Mouse (Mus musculus) frontal cortex, postnatal 36 days (tissue): ENCODE data around the gene Tssk4.

Source experiments
- DNase-seq, 2 experiments: peaks; one replicate each; pipeline ENCODE4 v3.0.0; 2022; ENCODE audit warnings: low spot score in 2 of 2

Gene Tssk4

DNA sequence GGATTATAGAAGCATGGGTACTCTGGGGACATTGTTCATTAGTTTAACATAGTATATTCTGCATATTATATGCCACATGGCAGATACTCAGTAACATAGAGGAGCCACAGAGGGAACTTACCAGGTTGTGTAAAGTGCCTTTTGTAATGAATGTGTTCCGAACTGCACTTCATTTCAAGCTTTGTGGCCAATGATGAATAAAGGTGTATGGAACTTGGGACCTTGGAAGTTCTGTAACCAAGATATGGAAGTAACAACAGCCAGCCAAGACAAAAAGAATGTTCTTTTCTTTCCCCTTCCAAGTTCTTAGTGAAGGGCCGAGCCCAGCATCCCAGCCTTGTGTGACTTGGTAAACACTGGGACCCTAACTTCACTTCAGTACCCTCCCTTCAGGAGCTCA lies at the start of gene Tssk4:
Tssk4 (plus strand) TSS at position 301 of the 400 bp plus-strand sequence.
- DNase-seq = no peak

DNA sequence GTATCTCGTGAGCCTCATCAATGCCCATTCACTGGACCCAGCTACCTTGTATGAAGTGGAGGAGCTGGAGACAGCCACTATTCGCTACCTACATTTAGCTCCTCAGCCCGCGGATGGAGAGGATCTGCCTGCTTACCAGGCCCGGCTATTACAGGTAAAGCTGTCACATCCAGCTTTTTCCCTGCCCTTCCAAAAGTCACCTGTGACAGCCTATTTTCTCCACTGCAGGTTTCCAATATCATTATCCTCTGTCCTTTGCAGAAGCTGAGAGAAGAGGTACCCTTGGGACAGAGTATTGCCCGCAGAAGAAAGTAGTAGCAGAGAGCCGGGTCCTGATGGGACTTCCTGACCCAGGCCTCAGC lies 46.7 kb upstream of the Tssk4 start, which contains the start of gene Irf9:
Irf9 (plus strand) TSS at position 301 of the 362 bp plus-strand sequence.
- no peak for DNase-seq

DNA sequence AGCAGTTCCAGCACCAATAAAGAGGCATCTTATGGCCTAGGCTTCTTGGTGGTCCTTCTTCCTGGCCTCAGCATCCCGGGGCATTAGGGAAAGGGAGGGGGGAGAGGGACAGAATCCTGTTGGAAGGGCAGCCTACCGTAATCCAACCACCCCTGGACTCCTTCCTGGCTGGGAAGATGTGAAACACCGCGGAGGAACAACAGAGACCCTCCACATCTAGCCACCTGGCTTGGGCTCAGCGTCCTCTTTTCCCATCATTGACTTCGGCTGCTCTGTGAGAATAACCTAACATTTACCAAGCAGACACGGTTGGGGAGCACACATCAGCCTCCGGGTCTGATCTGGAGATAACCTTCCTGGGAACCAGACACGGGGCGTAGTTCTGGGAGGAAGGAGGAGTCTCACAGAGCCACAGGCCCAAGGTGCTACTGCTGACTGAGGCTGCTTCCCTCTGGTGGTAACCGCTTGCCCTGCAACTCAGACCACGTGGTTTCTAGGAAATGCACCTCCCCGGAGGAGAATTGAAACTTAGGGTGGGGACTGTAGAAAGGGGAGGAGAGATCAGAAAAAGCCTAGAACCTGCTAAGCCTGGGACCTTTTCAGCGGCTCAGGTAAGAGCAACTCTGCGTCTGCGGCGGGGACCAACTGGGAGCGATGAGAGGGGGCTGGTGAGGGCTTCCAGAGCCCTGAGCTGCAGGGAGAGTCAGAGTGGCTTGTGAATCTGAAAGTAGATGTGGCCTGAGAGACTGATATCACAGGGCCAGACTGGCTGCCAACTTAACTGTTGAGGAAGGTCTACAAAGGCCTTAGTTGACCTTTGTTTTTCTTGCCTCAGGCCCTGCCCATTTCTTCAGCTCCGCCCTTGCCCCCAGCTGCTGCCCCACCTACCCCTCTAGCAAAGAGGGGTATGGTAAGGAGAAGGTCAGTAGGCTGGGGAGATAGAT lies 46.1 kb upstream of the Tssk4 start:
- DNase-seq = peak; percentile 76 to 87

DNA sequence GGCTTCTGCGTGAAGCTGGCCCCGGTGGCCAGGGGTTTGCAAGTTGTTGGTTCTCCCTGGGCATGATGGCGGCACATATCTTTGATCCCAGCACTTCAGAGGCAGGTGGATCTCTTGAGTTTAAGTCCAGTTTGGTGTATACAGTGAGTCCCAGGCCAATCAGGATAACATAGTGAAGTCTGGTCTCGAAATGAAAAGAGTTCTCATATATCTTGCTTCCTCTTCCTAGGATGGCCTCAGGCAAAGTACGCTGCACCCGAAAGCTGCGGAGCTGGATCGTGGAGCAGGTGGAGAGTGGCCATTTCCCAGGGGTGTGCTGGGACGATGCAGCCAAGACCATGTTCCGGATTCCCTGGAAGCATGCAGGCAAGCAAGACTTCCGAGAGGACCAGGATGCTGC lies 45.2 kb upstream of the Tssk4 start:
- DNase-seq = no peak

DNA sequence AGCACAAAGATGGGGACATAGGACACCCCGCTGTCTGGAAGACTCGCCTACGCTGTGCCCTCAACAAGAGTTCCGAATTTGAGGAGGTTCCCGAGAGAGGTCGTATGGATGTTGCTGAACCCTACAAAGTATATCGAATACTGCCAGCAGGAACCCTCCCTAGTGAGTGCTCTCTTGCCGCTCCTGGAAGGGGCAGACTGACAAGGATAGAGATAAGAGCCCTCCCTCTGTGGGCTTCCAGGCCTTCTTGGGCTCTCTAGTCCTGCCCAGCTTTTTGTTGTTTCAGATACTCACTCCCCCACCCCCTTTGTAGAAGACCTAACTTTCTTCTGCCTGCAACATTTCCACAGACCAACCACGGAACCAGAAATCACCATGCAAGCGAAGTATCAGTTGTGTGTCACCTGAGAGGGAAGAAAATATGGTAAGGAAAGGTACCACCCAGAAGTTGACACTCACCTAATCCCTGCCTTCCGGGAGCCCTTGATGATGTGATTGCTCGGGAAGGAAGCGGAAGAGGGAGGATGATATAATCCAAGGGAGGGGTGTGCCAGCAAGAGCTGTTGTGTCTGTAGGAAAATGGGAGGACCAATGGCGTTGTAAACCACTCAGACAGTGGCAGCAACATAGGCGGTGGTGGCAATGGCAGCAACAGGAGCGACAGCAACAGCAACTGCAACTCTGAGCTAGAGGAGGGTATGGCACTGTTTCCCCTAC lies 44.1 kb upstream of the Tssk4 start:
- DNase-seq = no peak

DNA sequence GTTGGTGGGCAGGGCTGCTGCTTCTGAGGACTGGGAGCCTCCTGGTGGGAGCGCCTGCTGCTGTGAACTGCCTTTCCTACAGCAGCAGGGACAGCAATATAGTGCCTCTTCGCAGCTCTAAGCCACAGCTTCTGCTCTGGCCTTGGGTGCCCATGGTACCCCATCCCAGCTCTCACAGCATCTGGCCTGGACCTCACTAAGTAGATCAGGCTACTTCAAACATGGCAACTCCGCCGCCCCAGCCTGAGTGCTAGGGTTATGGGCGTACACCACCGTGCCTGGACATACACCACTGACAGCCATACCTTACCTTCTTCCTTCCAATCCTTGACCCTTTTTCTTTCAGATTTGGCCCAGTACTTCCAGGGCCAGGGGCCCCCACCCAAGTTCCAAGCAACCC lies 41.6 kb upstream of the Tssk4 start:
- DNase-seq = no peak

DNA sequence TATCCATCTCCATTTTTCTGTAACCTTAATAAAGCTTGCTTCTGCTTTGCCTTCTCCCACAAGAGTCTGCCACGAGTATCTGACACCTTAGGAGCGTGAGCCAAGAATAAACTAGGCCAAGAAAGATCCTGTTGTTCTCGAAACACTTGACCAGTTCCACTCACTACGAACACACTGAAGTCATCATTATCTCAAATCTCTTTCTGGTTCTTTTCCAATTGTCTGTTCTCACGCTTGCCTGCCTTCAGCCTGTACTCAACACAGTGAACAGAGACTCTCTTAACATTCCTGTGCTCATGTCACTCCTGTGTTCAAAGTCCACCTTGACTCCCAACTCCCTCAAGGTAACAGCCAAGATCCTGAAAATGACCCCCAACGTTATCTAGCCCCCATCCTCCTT lies 36.6 kb upstream of the Tssk4 start:
- no peak for DNase-seq

DNA sequence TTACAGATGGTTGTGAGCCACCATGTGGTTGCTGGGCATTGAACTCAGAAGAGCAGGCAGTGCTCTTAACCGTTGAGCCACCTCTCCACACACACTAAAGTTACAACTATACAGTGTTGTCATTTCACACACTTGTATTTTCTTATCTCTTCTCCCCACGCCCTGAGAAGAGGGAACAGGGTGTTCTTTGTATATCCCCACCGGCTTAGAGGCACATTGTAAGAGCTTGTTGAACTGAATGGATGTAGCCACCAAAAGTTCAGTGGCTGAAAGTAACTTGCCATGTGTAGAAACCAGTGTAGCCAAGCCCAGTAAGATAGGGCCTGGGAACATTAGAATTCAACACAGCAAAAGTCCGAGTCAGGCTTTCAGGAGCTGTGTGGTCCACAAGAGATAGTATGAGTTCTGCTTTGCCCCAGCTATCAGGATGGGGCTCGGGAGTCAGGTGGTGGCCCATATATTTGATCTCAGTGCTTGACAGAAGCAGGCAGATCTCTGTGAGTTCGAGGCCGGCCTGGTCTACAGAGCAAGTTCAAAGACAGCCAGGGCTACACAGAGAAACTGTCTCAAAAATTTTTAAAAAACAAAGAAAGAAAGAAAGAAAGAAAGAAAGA lies 35.3 kb upstream of the Tssk4 start:
- no peak for DNase-seq

DNA sequence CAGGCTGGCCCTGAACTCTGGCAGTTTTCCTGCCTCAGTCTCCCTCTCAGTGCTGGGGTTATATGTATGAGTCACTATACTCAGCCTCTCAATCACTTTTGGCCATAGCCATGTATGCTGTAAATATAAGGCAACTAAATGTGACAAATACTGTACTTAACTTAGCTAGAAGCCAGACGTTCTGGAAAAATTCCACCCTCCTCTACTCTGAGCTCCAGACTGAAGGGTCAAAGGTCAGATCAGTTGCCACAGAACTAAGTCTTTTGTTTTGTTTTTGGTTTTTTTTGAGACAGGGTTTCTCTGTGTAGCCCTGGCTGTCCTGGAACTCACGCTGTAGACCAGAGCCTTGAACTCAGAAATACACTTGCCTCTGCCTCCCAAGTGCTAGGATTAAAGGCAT lies 34.1 kb upstream of the Tssk4 start:
- DNase-seq = no peak

DNA sequence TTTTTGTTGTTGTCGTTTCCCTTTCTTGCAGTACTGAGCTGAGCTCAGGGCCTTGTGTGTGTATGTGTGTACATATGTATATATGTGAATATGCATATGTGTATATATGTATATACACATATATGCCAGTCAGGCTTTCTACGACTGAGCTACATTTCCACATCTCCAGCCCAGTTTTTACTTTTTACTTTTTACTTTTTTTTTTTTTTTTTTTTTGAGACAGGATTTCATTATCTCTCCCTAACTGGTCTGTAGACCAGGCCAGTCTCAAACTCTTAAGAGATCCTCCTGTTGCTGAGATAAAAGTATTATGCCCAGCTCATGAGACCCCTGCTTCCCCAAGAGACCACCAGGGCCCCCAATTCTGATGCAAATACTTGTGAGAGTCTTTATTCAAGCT lies 33.1 kb upstream of the Tssk4 start:
- no peak for DNase-seq

DNA sequence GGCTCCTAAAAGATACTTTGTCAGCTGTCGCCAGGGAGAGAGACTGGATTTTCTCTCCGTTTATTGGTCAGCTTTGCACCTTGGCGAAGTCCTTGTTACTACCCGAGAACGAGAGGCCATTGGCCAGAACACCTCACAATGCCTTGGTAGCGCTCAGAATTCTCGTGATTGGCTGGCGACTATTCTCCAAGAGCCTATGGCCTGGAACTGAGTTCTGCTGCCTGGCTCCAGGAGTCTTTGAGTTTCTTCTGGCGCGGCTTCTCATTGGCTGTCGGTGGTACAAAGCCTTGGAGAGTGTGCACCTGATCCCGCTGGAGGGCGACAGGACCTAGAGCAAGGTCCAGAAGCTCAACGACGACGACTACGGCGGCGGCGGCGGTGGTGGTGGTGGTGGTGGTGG lies 32.2 kb upstream of the Tssk4 start, which contains the start of gene Rec8:
Rec8 (plus strand) TSS at position 216 of the 400 bp plus-strand sequence.
- no peak for DNase-seq

DNA sequence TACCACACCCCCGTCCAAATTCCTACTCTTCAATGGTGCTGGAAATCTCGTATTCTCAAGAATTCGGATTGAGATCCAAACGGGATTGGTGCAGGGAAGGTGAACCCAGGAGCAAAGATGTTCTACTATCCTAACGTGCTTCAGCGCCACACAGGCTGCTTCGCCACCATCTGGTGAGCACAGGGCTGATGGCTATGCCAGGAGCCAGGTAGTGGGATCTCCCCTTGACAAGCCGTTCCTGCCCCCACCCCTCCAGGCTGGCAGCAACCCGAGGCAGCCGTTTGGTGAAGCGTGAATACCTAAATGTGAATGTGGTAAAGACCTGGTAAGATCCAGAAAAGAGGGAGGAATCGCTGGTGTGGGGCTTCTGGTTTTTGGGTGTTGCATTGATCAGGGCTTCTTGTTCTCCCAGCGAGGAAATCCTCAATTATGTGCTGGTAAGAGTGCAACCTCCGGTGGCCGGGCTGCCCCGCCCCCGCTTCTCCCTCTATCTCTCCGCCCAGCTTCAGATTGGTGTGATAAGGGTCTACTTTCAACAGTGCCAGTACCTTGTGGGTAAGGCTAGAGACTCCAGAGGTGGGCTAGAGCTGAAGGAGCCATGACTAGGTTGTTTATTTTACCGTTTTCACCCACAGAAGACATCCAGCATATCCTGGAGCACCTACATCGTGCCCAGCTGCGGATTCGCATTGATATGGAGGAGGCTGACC lies 31.3 kb upstream of the Tssk4 start:
- no peak for DNase-seq

DNA sequence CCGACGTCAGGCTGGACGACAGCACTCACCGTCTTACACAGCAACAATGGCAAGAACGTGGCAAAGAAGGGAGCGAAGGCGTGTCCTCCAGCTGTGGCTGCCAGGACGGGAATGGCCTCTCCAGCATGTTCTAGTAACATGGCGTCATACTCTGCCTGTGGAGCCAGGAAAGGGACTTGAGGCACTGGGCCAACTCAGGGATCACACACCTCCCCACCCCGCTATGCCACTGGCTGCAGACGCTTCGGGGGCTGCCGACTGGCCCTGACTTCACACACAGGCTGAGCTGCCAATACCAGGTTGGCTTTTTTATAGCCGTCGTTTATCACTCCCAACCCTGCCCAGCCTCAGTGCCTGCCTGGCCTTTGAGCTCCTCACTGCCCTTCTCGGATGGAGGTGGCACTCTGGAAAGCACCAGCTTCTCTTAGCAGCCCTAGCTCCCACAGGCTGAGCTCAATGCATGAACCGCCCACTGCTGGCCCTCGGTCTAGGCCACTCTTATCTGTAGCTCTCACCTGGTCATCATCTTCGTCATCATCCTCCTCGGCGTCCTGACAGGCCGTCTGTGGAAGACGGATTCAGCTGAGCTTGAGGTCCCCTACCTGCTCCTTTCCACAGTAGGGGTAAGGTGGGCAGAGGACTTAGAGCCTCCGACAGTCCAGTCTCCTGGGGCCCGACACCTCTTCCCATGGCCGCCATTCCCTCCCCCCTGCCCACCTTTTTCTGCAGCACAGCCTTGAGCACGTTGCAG lies 21.7 kb upstream of the Tssk4 start:
- no peak for DNase-seq

DNA sequence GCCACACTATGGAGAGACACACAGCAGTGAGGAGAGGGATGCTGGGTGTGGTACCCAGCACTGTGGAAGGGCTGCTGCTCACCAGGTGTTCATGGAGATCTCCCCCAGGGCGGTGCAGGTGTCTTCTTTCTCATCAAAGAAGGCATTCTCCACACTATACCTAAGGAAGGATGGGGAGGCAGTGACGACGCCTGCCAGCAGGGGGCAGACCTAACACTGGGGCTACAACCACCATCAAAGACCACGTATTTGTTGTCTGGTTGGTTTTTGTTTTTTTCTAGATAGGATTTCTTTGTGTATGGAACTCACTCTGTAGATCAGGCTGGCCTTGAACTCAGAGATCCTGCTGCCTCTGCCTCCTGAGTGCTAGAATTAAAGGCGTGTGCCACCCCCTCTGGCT lies 20.7 kb upstream of the Tssk4 start:
- DNase-seq = peak in 1 of 2 experiments; percentile 37

DNA sequence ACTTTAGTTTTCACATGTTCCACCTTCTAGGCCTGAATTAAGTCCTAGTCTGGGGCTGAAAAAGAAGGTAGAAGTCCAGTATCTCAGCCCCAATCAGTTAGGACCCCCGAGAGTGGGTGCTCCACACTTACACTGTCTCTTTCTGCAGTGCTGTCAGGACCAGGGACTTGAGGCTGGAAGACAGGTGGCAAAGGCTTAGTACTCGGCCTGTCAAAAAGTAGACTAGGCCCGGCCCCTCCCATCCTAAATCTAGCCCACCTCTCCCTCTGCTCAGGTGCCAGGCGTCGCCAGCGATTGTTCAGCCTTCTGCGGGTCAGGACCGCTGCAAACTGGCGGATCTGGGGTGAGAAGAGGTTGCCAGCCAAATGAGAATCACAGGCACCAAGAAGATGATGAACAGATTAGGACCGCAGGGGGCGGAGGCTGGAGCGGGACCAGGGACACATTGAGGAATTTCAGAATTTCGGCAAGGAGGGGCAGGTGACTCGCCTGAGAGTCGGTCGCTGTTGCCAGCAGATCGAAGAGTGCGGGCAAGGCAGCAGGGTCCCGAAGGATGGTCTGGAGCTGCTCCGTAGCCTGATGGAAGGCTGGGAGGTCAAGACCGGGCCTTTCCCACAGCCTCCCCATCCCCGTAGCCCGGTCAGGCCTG lies 15.0 kb upstream of the Tssk4 start:
- no peak for DNase-seq

DNA sequence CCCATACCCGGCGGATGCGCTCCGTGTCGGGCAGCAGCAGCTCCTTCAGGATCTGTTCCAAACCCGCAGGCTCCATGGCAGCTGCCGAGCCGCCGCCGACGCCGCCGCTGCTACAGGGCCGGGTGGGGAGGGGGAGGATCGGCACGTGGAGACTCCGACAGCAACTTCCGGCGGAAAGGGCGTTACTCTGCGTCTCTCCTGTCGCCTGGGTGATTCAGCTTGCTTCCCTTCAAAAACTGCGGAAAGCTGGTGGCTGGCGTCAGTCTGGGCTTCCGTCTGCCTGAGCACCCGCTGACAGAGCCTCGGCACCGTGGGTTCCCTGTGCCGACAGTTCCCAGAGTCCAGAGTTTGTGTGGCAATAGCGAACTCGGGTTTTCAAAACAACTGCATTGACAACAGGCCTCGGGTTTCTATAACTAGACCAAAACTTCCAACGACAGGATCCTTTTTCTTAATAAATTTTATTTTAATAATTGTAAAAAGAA lies 14.4 kb upstream of the Tssk4 start, which contains the start of gene Ipo4:
Ipo4 (minus strand) TSS at position 435 of the 485 bp plus-strand sequence.
- DNase-seq = peak; percentile 87 to 89

DNA sequence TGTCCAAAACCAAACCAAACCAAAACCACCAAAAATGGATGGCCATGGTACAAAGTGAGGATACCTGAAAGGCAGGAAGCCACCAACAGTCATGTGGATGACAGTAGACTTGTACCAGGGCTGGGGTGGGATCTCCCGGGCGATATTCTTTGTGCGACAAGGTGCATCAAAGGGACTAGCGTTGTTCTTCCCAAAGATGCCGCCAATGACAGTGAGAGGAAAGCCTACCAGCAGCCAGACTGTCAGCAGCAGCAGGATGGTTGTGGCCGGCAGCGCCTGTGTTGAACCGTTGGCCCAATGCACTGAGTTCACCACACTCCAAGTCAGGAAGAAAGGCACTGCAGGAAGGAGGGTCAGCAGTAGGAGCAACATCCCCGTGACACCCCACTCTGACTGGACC lies 12.2 kb upstream of the Tssk4 start, which contains the start of gene Gm49378:
Gm49378 (minus strand) TSS at position 101 of the 400 bp plus-strand sequence.
- DNase-seq = no peak

DNA sequence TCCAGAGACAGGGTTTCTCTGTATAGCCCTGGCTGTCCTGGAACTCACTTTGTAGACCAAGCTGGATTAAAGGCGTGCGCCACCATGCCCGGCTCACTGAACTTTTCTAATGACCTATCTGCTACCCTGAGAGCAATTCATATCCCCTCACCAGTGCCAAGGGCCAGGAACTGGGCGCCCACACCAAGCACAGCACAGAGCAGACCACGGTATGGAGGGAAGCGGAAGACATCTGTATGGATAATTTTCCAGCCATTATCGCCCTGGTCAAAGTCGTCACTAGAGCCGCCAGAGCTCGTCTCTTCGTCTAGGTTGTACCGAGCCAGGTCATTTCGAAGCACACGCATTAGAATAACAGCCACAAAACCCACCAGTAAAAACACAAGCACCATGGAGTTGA lies 9.2 kb upstream of the Tssk4 start:
- DNase-seq = no peak

DNA sequence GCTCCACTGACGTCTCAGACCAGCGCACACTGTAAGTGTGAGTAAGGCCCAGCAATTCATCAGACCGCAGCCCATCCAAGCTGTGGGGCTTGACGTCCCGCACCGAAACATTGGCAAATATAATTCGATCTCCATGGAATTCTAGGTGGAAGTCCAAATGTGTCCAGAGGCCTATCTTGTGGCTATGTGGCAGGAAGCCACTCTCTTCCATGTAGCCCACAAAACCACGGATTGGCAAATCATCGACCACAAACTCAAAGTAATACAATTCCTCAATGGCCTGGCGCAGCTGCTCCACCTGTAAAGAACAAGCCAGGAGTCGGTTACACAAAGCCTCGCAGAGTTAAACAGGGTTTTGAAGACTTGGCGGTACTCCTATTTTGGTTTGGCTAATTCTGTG lies 8.7 kb upstream of the Tssk4 start:
- no peak for DNase-seq

DNA sequence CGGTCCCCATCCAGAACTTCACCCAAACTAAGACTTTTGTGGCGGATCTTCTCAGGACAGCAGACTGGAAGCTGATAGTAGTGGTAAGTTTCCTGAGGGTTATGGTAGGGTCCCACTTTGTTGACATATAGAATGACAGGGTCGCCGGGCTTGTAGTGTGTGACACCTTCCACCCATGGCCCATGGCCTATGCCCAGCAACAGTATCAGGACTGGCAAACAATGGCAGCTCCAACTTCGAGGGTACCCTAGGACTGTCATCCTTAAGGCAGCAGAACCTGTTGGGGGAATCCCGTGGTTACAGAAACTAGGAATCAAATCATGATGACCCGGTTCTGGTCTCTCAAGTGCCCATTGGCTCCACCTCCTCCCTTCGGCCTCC lies 7.3 kb upstream of the Tssk4 start:
- DNase-seq = no peak
